Mouse (Mus musculus) CH12.LX (cell line): ENCODE measurements around the gene Atp13a2. TPM values are rescaled to one million over a fixed set of nuclear protein-coding genes. Genes with fewer than 3 reads are reported as not detected.

Experiments used
- DNase-seq: peaks from one replicate; pipeline ENCODE4 v3.0.0-alpha.2; 2013; ENCODE audit errors: extremely low read depth
- H3K27ac ChIP-seq: 2 replicates; pipeline ENCODE4 v1.5.1; 2012; ENCODE audit warnings: low read depth, mild to moderate bottlenecking, control low read depth, moderate library complexity; ENCODE audit not compliant: insufficient read depth
- H3K27me3 ChIP-seq: replicated peaks from 2 replicates; pipeline ENCODE3; 2012; ENCODE audit warnings: inconsistent platforms
- H3K36me3 ChIP-seq, 2 experiments: replicated peaks in 1 of 2; 2 replicates each; pipeline versions ENCODE3 to v1.6.1; 2012; ENCODE audit warnings: inconsistent platforms in 1 of 2, low read length in 1 of 2, mild to moderate bottlenecking in 1 of 2, mixed read lengths in 1 of 2, moderate library complexity in 1 of 2; ENCODE audit not compliant: control insufficient read depth in 1 of 2, insufficient read depth in 1 of 2
- H3K4me1 ChIP-seq, 2 experiments: 2 replicates each; pipeline ENCODE4 v1.6.1; 2012; ENCODE audit warnings: inconsistent platforms in 1 of 2, moderate library complexity in 1 of 2; ENCODE audit not compliant: insufficient read depth in 2 of 2, control insufficient read depth in 1 of 2
- H3K4me2 ChIP-seq: 2 replicates; pipeline ENCODE4 v1.6.1; 2012; ENCODE audit warnings: low read depth, mild to moderate bottlenecking, control low read depth; ENCODE audit not compliant: poor library complexity, insufficient read depth, severe bottlenecking
- H3K4me3 ChIP-seq, 3 experiments: fragments of 150-350 bp in 1 of 3; sonication (generic) in 1 of 3; replicated peaks in 1 of 3; 2 replicates each; pipeline versions ENCODE3 to v1.5.1; 2011 to 2012; ENCODE audit warnings: low read depth in 2 of 3, low read length in 2 of 3, mild to moderate bottlenecking in 2 of 3, moderate library complexity in 2 of 3, control low read depth in 1 of 3, improper control_type of control experiment in 1 of 3, inconsistent platforms in 1 of 3, mixed read lengths in 1 of 3; ENCODE audit not compliant: poor library complexity in 1 of 3
- H3K79me2 ChIP-seq: replicated peaks from 2 replicates; pipeline ENCODE4 v1.6.1; 2012; ENCODE audit warnings: mild to moderate bottlenecking, moderate library complexity; ENCODE audit not compliant: control insufficient read depth, poor library complexity, insufficient read depth, severe bottlenecking; ENCODE audit errors: extremely low read depth
- H3K9ac ChIP-seq: 2 replicates; pipeline ENCODE4 v1.6.1; 2012; ENCODE audit warnings: low read depth, mild to moderate bottlenecking, control low read depth, moderate library complexity; ENCODE audit not compliant: insufficient read depth
- H3K9me3 ChIP-seq: replicated peaks from 2 replicates; pipeline ENCODE3; 2012; ENCODE audit warnings: low read length, inconsistent platforms, mixed read lengths
- BHLHE40 ChIP-seq: IDR thresholded peaks from 2 replicates; pipeline ENCODE4 v1.6.1; 2011; ENCODE audit warnings: mild to moderate bottlenecking, low read depth, low read length, improper control_type of control experiment
- CHD1 ChIP-seq: IDR thresholded peaks from 2 replicates; pipeline ENCODE4 v1.6.1; 2012; ENCODE audit warnings: low read depth, low read length, improper control_type of control experiment, inconsistent platforms
- CHD2 ChIP-seq: IDR thresholded peaks from 2 replicates; pipeline ENCODE4 v1.6.1; 2011; ENCODE audit warnings: low read length, improper control_type of control experiment
- ELF1 ChIP-seq: IDR thresholded peaks from 2 replicates; pipeline ENCODE4 v1.6.1; 2014; ENCODE audit warnings: low read depth, mild to moderate bottlenecking, inconsistent platforms, low read length, improper control_type of control experiment
- EP300 ChIP-seq: IDR thresholded peaks from 2 replicates; pipeline ENCODE4 v1.6.1; 2011; ENCODE audit warnings: low read length, improper control_type of control experiment
- IRF4 ChIP-seq: IDR thresholded peaks from 2 replicates; pipeline ENCODE4 v1.6.1; 2014; ENCODE audit warnings: low read depth, mild to moderate bottlenecking, inconsistent platforms, low read length, improper control_type of control experiment
- MAX ChIP-seq: IDR thresholded peaks from 2 replicates; pipeline ENCODE4 v1.6.1; 2011; ENCODE audit warnings: low read length, improper control_type of control experiment
- MXI1 ChIP-seq: IDR thresholded peaks from 2 replicates; pipeline ENCODE4 v1.6.1; 2011; ENCODE audit warnings: mild to moderate bottlenecking, low read depth, low read length, improper control_type of control experiment
- MYC ChIP-seq: IDR thresholded peaks from 2 replicates; pipeline ENCODE4 v1.6.1; 2011; ENCODE audit warnings: low read depth, mild to moderate bottlenecking, improper control_type of control experiment, low read length
- SMC3 ChIP-seq: IDR thresholded peaks from 2 replicates; pipeline ENCODE4 v1.6.1; 2011; ENCODE audit warnings: low read depth, low read length, improper control_type of control experiment
- TCF12 ChIP-seq: IDR thresholded peaks from 2 replicates; pipeline ENCODE4 v1.6.1; 2014; ENCODE audit warnings: low read depth, mild to moderate bottlenecking, inconsistent platforms, low read length, improper control_type of control experiment
- ZMIZ1 ChIP-seq: IDR thresholded peaks from 2 replicates; pipeline ENCODE4 v1.6.1; 2012; ENCODE audit warnings: low read depth, mild to moderate bottlenecking, inconsistent platforms, low read length, improper control_type of control experiment
- ZNF384 ChIP-seq: IDR thresholded peaks from 2 replicates; pipeline ENCODE4 v1.6.1; 2012; ENCODE audit warnings: low read depth, low read length, improper control_type of control experiment, inconsistent platforms
- dilution Hi-C: fragments of 300-500 bp; cut with MboI; formaldehyde crosslinking; loops from 2 replicates; pipeline ENCODE4 v1.14.3; 2020; ENCODE audit warnings: low sequenced_read_pairs; ENCODE audit not compliant: extremely low pct_unique_long_range_greater_than_20kb, extremely low pct_ligation_motif_present
- in situ Hi-C: fragments of 300-500 bp; cut with MboI; formaldehyde crosslinking; loops from 3 replicates; pipeline ENCODE4 v1.14.3; 2019; ENCODE audit warnings: low sequenced_read_pairs, low pct_ligation_motif_present, low pct_unique_long_range_greater_than_20kb, mixed read lengths
- polyA plus RNA-seq: library from polyadenylated mRNA; unstranded; fragments of >175 nt; gene quantifications from 2 replicates; pipeline ENCODE4 v1.2.1, GENCODE M21; 2012; ENCODE audit warnings: low read depth; ENCODE audit not compliant: insufficient read length
- total RNA-seq, 2 experiments: library from RNA; depleted of rRNA; stranded (reverse); fragments of 300-350 nt in 1 of 2; fragments of >200 nt in 1 of 2; gene quantifications; 2 replicates each; pipeline ENCODE4 v1.2.3; 2012 to 2014

Atp13a2 gene
- total and polyA plus RNA-seq, 3 experiments, result 22.2 to 54.7 (median 48.5) TPM

DNA sequence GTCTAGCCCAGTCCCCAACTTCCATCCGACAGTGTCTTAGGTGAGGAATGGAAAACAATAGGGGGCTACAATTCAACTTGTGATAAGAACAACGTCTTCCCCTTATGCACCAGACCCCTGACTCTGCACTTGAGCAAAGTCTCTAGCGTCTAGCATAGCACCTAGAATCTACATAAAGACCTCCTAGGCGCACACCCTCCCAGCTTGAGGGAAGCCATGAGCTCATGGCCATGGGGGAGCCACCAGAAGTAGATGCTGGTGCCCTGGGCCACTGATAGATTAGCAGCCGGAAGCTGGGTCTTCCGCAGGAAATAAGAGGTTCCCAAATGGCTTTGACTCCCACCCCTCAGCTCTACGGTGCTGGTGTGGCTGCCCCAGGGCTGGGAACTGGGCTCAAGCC, 803 bp downstream of the Atp13a2 start:
- dilution Hi-C loops, result no loop called here
- H3K9ac ChIP-seq, result peak overlapping the region; percentile 57
- in situ Hi-C loops, result no loop called here
- peak overlapping the region; percentile 69 to 91 (median 82) for H3K4me3 ChIP-seq
- H3K4me2 ChIP-seq, result peak overlapping the region; percentile 90
- H3K79me2 ChIP-seq, result peaks cover 5% of the 10 kb centered on the region; the same call in 1 of the 2 replicates
- H3K27ac ChIP-seq, result no peak overlapping the region
- peaks cover 5% of the 10 kb centered on the region for H3K9me3 ChIP-seq
- peaks cover 24 to 57% of the 10 kb centered on the region in 2 experiments for H3K4me1 ChIP-seq
- H3K27me3 ChIP-seq, result peaks cover 3% of the 10 kb centered on the region
- TF ChIP-seq MYC, result no peak
- TF ChIP-seq ELF1, result 0 out of 2 replicates have a peak, but pooled peaks have one; percentile 12
- DNase-seq, result peak; percentile 39
- peaks cover 6 to 31% of the 10 kb centered on the region in 2 experiments for H3K36me3 ChIP-seq

DNA sequence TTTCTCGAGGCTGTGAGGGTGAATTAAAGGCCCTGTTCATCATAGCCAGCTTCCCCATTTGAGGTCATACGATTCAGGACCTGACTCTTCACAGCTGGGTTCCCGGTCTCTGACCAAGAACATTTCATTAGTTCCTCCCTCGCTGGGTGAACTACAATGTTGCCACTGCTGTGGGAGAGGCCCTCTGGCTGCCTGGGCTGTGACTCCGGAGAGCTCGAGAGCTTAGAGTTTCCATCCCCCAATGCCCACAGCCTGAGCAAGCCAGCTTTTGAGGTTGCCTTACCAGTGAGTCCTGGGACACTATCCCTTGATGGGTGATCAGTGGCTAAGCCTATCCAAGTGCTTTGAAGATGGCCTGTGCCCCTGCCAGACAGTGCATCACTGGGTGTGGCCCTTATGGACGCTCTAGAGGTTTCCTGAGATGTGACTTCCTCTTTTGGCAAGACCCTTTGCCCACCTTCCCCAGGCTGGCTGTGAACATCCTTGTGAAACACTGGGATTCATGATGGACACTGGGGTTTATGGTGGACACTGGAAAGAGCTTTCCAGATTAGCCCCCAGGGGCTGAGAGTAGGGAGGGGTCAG, 2.1 kb downstream of the Atp13a2 start:
- TF ChIP-seq MXI1 (no peak), ZNF384 (no peak), EP300 (peak; percentile 32; the same call in 1 of the 2 replicates), CHD2 (peak; percentile 65), SMC3 (peak; percentile 5; the same call in 1 of the 2 replicates), TCF12 (0 out of 2 replicates have a peak, but pooled peaks have one; percentile 12), CHD1 (no peak), IRF4 (0 out of 2 replicates have a peak, but pooled peaks have one; percentile 14)
- Histone ChIP-seq H3K9me3 (no peaks in the 10 kb centered on the region), H3K36me3 (peaks cover 15 to 42% of the 10 kb centered on the region in 2 experiments), H3K79me2 (peaks cover 5% of the 10 kb centered on the region; the same call in 1 of the 2 replicates), H3K4me2 (peak overlapping the region; percentile 90), H3K4me3 (peak overlapping the region in 1 of 3 experiments; percentile 69), H3K9ac (peak overlapping the region; percentile 3; the same call in 1 of the 2 replicates), H3K27me3 (peaks cover 3% of the 10 kb centered on the region), H3K4me1 (peaks cover 15 to 46% of the 10 kb centered on the region in 2 experiments), H3K27ac (no peak overlapping the region)
- DNase-seq, result peak; percentile 68
- in situ Hi-C loops, result no loop called here
- dilution Hi-C loops, result no loop called here

DNA sequence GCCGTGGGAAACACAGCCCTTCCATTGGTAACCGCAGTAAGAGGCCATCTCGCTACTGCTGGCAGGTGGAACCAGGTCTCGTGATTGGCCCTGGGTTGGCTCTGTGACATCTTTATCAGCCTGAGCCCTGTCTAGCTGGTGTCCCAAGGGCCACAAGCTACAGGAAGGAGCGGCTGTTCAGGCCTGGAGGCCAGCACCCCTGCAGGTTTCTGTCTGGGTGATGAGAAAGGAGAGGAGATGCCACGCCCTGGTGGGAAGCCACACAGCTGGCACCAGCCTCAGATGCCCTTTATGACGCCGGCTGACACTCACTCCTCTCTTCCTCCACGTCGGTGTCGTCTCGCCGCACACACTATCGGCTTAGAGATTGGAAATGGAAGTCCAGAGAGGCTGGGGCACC, 2.8 kb downstream of the Atp13a2 start:
- H3K4me1 ChIP-seq, result peaks cover 14 to 39% of the 10 kb centered on the region in 2 experiments
- peaks cover 5% of the 10 kb centered on the region; the same call in 1 of the 2 replicates for H3K79me2 ChIP-seq
- TF ChIP-seq ZMIZ1, result no peak
- TF ChIP-seq BHLHE40, result peak; percentile 22; the same call in 1 of the 2 replicates
- no peak for TF ChIP-seq TCF12
- no peak for TF ChIP-seq MAX
- in situ Hi-C loops (no loop called here), dilution Hi-C loops (no loop called here)
- peaks cover 22 to 49% of the 10 kb centered on the region in 2 experiments for H3K36me3 ChIP-seq
- no peak overlapping the region for H3K4me3 ChIP-seq
- H3K27me3 ChIP-seq, result peaks cover 3% of the 10 kb centered on the region
- peak; percentile 21 for DNase-seq
- no peak overlapping the region for H3K27ac ChIP-seq
- H3K9ac ChIP-seq, result no peak overlapping the region
- no peak overlapping the region for H3K4me2 ChIP-seq
- no peaks in the 10 kb centered on the region for H3K9me3 ChIP-seq
